Mouse (Mus musculus): ENCODE measurements around the gene Spata31. TPM values are rescaled to one million over a fixed set of nuclear protein-coding genes. Genes with fewer than 3 reads are reported as not detected.

Spata31 gene
- polyA plus RNA-seq (2014; fragmentation: Nextera tagmentation; extraction: Ambion mirVana): not detected in 2 replicates

DNA sequence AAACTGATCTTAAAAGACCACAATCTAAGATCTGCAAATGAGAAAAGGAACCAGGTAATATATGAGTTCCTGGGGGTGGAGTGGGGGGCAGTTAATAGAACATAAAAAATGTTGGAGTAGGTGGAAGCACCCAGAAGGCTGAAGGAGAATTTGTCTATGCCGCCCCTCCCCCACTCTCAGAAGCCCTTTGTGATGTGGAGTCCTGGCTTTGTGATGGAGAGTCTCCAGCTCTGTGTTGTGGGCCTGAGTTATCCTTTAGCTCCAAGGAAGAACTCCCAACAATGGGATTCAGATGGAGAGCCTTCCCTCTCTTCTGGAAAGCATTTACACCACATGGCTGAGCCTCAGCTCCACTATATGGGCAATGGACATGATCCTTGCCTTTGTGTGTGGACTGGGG lies at the start of gene Spata31:
TSS of gene Spata31 (plus strand) at position 216 of the 400 bp plus-strand sequence.
- H3K9ac ChIP-seq (replicated peaks; ENCODE audit: low read depth, low read length): no peak within 1 kb of the TSS

DNA sequence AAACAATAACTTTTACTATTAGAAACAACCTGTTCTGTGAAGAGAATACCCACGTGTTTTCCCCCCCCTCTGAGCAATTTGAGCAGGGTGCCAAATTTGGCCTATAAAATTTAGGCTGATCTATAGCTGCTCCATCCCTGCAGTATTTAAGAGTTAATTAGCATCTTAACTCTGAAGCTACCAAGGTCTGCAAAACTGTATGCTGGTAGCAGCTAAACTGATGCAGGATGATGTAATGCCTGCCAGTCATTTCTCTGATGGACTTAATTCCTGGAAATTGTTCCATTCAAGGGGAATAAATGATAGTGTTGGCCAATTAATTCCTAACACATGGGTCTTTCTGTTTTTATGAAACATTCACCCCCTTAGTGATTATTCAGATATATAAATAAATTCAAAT lies 14.1 kb upstream of the Spata31 start:
- no peak overlapping the region for H3K27ac ChIP-seq (ENCODE audit: low read length)
- no peak overlapping the region for H3K9ac ChIP-seq (replicated peaks; ENCODE audit: low read depth, low read length)
- H3K4me3 ChIP-seq (ENCODE audit: low read depth, low read length): no peak overlapping the region
- ATAC-seq (ENCODE audit: insufficient number of reproducible peaks, insufficient read depth, low FRiP score, low read depth): no peak
- WGBS: 42% methylated on average over 1 of the region's 1 CpGs
- H3K27me3 ChIP-seq (ENCODE audit: control insufficient read depth, insufficient read depth, low read length): no peaks in the 10 kb centered on the region
- no peak overlapping the region for H3K4me2 ChIP-seq (replicated peaks; ENCODE audit: low read depth, low read length)
- no peaks in the 10 kb centered on the region for H3K9me3 ChIP-seq (ENCODE audit: control insufficient read depth, low read depth, low read length)
- no peaks in the 10 kb centered on the region for H3K4me1 ChIP-seq (ENCODE audit: control insufficient read depth, insufficient read depth, low read length)
- no peaks in the 10 kb centered on the region for H3K36me3 ChIP-seq (ENCODE audit: control insufficient read depth, insufficient read depth, low read length)

More for the DNA sequence above, at the start of gene Spata31:
- Histone ChIP-seq H3K27ac (ENCODE audit: low read length) (no peak within 1 kb of the TSS), H3K36me3 (ENCODE audit: control insufficient read depth, insufficient read depth, low read length) (no peaks in the 10 kb centered on the region), H3K4me3 (ENCODE audit: low read depth, low read length) (no peak within 1 kb of the TSS), H3K9me3 (ENCODE audit: control insufficient read depth, low read depth, low read length) (no peaks in the 10 kb centered on the region), H3K27me3 (ENCODE audit: control insufficient read depth, insufficient read depth, low read length) (no peaks in the 10 kb centered on the region), H3K4me1 (ENCODE audit: control insufficient read depth, insufficient read depth, low read length) (no peaks in the 10 kb centered on the region), H3K4me2 (replicated peaks; ENCODE audit: low read depth, low read length) (no peak within 1 kb of the TSS)
- ATAC-seq (ENCODE audit: insufficient number of reproducible peaks, insufficient read depth, low FRiP score, low read depth): no peak
- WGBS: 63% methylated on average over 1 of the region's 1 CpGs

GRCm38 (mm10) chr13:64903585-64904208 lies 13.5 kb upstream of the Spata31 start, which contains the start of gene Cntnap3:
Gene Cntnap3, minus strand, starts transcription at chr13:64903955.
- Histone ChIP-seq H3K9me3 (ENCODE audit: control insufficient read depth, low read depth, low read length) (no peaks in the 10 kb centered on the region), H3K4me3 (ENCODE audit: low read depth, low read length) (peak within 1 kb of the TSS; percentile 16; the same call in 1 of the 2 replicates), H3K36me3 (ENCODE audit: control insufficient read depth, insufficient read depth, low read length) (no peaks in the 10 kb centered on the region), H3K4me2 (replicated peaks; ENCODE audit: low read depth, low read length) (peak within 1 kb of the TSS; percentile 26; the same call in 1 of the 2 replicates), H3K27me3 (ENCODE audit: control insufficient read depth, insufficient read depth, low read length) (no peaks in the 10 kb centered on the region), H3K27ac (ENCODE audit: low read length) (no peak within 1 kb of the TSS), H3K4me1 (ENCODE audit: control insufficient read depth, insufficient read depth, low read length) (no peaks in the 10 kb centered on the region), H3K9ac (replicated peaks; ENCODE audit: low read depth, low read length) (no peak within 1 kb of the TSS)
- ATAC-seq (ENCODE audit: insufficient number of reproducible peaks, insufficient read depth, low FRiP score, low read depth): peak; percentile 71; the same call in 1 of the 2 replicates
- 12% methylated on average over 16 of the region's 16 CpGs for WGBS

Other genes with a start within 250 kb of the Spata31 start
- 0.62 and 0.95 TPM in 2 replicates for gene Cntnap3, start 13.5 kb upstream of the Spata31 start, polyA plus RNA-seq (2014; fragmentation: Nextera tagmentation; extraction: Ambion mirVana)
- gene Spata31d1c, start 115.7 kb downstream of the Spata31 start, polyA plus RNA-seq (2014; fragmentation: Nextera tagmentation; extraction: Ambion mirVana): not detected in 2 replicates
- gene Prss47, start 135.4 kb downstream of the Spata31 start, polyA plus RNA-seq (2014; fragmentation: Nextera tagmentation; extraction: Ambion mirVana): not detected in 2 replicates
- gene Mfsd14b, start 195.6 kb downstream of the Spata31 start, polyA plus RNA-seq (2014; fragmentation: Nextera tagmentation; extraction: Ambion mirVana): 56.2 and 62.3 TPM in 2 replicates
- gene Olfr465-ps1, start 220.7 kb downstream of the Spata31 start, polyA plus RNA-seq (2014; fragmentation: Nextera tagmentation; extraction: Ambion mirVana): not detected in 2 replicates
- not detected in 2 replicates for gene Olfr466, start 232.8 kb downstream of the Spata31 start, polyA plus RNA-seq (2014; fragmentation: Nextera tagmentation; extraction: Ambion mirVana)